Mouse (Mus musculus): ENCODE data around the gene Mt2. TPM values are rescaled to one million over a fixed set of nuclear protein-coding genes. Genes with fewer than 3 reads are reported as not detected.
"Not testable (repeated sequence)": the region's sequence is repeated elsewhere in the genome, so short reads cannot be mapped to it uniquely, and the experiment has no call there.

Gene Mt2
- 100 to 1,000 TPM; 215 to 228 TPM for total RNA-seq (2021)
- long read RNA-seq, experiment 1, transcript Mt2-201 (3 exons, 511 nt), result major isoform, 24 of 29 reads
- long read RNA-seq, experiment 1, partial matches to known transcripts, result 1 of 29 reads
- long read RNA-seq, experiment 1, other reads (novel, unspliced or antisense), result 4 of 29 reads
- long read RNA-seq, experiment 2, transcript Mt2-201 (3 exons, 511 nt), result major isoform, 16 of 19 reads
- long read RNA-seq, experiment 2, partial matches to known transcripts, result 0 of 19 reads
- long read RNA-seq, experiment 2, other reads (novel, unspliced or antisense), result 2 of 19 reads

- DNase-seq (ENCODE audit: low spot score in 2 of 2), result peak; percentile 47 to 71
These were observed at the start of gene Mt2 for GRCm38 (mm10) chr8:94172075-94172808. TSS of gene Mt2 (plus strand) at chr8:94172664.

DNA sequence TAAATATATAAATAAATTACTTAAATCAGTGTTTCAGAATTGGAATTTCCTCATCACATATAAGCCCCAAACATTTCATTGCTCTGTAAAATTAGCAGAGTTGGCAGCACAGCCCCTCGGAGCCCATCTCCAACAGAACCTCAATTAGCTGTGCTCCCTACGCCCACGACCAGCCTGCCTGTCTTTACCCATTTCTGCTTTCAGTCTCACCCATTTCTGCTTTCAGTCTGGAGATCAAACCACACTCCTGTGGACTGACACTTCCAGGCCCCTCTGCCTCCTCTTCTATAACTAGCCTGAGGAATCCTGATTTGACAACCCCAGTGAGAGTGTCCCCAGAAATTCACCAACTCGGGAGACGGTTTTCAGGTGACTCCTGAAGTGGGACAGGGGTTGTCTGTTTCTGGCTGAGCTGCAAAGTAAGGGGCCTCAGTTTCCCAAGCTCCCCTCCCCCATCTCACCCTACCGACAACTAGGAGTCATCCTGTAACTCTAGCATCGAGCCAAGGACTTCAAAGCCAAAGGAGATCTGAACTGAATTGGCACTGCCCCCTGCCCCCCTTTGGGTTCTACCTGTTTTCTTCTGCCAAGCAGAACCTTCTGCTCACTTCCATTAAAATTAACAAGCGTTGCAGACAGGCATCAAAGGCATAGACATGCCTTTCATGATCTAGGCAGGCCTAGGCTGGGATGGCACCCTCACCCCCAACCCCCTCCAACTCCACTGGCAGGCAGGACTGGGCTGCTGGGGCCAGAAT lies 49.6 kb upstream of the Mt2 start:
- DNase-seq (ENCODE audit: low spot score in 2 of 2), result no peak

DNA sequence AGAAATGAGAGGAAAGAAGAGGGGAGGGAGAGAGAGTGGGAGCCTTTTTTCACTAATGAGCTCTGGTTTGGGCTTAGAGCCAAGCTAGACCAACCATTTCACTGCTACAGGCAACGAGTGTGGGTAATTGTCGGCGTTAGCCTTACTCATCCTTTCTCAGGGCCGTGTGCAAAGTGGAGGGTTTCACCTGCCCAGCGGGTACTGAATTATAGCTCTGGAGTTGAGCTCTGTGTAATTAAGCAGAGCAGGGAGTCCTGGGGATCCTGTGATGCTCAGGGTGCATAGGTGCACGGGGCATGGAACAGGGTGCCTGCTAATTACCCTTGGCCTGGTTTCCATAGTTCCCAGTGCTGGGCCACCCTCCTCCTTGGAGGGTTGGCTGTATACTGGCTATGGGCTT lies 44.8 kb upstream of the Mt2 start:
- no peak for DNase-seq (ENCODE audit: low spot score in 2 of 2)

GRCm38 (mm10) chr8:94129133-94129789 lies 43.2 kb upstream of the Mt2 start:
- no peak for DNase-seq (ENCODE audit: low spot score in 2 of 2)

DNA sequence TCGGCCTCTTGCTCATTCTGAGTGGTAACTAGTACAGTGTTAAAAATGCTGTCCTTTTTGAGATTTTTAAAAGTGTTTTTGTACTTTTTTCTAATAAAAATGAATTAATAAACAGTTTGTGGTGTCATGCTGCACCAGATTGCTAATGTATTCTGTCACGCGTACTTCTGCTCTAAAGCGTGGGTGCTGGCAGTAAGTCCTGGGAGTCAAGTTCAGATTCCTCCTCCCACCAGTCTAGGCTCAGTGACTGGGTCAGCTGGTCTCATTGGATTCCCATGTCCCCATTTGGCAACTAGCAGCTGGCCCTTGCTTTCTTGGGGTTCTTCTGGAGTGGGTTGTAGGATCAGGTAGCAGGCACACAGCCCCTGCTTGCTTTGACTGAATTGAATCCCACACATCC lies 42.3 kb upstream of the Mt2 start:
- no peak for DNase-seq (ENCODE audit: low spot score in 2 of 2)

- DNase-seq (ENCODE audit: low spot score in 2 of 2), result no peak
These were observed 40.4 kb upstream of the Mt2 start for GRCm38 (mm10) chr8:94132096-94132495.

DNA sequence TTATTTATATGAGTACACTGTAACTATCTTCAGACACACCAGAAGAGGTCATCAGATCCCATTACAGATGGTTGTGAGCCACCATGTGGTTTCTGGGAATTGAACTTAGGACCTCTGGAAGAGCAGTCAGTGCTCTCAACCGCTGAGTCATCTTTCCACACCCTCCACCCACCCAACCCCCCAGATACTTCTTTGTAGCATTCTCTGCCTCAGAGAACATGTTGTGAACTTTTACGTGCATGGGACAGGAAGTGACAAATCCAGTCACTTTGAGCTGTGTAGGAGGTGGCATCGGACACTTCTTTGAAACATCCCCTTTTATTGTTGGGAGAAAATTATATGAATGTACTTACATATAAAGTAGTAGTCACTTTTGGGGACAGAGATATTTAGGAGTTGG lies 37.9 kb upstream of the Mt2 start:
- DNase-seq (ENCODE audit: low spot score in 2 of 2), result not testable (repeated sequence)

GRCm38 (mm10) chr8:94135556-94135955 lies 36.9 kb upstream of the Mt2 start:
- DNase-seq (ENCODE audit: low spot score in 2 of 2), result no peak

DNA sequence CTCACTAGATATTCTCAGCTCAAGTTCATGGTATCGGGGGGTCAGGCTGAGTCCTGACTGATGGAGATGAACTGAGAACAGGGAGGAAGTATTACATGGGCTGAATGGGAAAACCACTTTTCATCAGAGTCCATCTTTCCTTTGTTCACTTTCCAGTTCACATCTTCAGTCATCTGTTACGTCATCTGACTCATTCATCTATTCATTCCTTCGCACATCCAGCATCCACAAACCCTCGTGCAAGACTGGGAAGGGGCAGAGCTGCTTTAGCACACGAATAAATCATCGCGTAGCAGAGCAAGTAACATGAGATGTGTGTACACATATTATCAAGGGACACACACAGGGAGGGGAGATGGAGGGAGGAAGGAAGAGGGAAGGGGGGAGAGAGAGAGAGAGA lies 36.3 kb upstream of the Mt2 start:
- no peak for DNase-seq (ENCODE audit: low spot score in 2 of 2)

DNA sequence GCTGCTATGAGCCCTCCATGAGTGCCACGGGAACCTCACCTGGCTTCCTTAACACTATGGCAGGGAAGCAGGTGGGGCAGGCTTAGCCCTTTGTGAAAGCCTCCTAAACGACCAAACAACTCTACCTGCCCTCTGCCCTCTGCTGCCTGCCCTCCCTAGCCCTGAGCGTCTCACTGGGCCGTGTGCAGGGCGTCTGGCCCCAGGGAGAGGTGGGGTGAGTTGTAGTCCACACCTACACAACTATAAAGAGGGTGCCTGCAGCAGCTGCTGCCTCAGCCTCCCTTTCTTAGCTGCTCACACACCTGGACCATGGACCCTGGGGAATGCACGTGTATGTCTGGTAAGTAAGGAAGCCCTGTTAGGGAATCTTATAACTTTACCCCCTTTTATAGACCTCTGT lies 35.5 kb upstream of the Mt2 start, which contains the start of gene Mt4:
TSS of gene Mt4 (plus strand) at position 265 of the 400 bp plus-strand sequence.
- DNase-seq (ENCODE audit: low spot score in 2 of 2), result no peak

DNA sequence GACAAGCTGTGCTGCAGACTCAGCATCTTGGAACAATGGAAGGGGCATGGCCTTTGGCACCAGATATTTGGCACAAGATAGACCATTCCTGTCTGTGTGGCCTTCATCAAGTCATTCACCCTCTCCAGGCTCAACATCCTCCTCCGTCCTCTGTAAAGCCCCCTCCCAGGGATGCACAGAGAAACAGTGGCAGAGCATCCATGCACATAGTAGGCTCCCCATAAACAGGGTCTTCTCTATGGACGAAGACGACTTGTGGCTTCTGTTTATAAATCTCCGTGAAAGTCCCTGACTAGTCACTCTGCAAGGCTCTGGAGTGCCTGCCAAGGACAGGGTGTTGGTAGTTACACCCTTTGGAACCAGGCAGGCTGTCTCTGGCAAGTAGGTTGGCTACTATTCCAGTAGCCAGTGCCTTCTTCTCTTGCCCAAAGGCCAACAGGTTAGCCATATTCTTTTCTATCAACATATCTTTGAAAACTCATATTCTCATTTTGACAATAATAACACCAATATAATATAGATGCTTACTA lies 32.1 kb upstream of the Mt2 start:
- DNase-seq (ENCODE audit: low spot score in 2 of 2), result no peak

DNA sequence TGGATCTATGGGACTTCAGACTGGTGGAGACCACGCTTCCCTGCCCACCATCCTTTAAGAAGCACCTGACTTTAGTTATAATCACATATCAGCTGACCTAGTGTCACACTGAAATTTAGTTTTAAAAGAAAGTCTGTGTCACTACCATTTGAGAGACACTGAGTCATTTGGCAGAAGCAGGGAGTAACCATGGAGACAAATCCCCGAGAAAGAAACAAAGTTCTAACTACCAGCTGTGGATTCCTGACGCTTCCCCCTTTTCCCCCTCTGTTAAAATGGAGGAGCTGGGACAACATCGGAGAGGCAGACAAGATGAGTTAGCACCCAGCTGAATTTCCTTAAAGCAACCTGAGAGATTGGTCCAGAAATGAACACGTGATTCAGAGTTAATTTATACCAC lies 24.2 kb upstream of the Mt2 start:
- peak in 1 of 2 experiments; percentile 10 for DNase-seq (ENCODE audit: low spot score in 2 of 2)

DNA sequence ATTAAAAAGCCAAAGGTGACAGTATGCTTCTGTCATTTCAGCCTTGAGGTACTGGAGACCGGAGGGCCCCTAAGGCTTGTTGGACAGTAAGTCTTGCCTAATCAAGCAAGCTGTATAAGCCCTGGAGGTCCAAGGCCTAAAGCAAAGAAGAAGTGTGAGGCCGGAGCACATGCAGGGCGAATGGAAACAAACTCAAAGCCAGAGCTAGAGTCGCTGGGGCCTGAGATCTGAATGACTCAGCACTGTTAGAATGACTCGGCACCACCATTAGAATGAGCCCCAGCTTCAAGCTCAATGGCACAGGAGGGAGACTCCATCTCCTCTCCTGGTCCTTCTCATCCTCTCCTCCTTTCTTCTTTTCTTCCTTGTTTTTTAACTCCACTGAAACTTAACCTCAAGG lies 21.5 kb upstream of the Mt2 start:
- DNase-seq (ENCODE audit: low spot score in 2 of 2), result no peak

DNA sequence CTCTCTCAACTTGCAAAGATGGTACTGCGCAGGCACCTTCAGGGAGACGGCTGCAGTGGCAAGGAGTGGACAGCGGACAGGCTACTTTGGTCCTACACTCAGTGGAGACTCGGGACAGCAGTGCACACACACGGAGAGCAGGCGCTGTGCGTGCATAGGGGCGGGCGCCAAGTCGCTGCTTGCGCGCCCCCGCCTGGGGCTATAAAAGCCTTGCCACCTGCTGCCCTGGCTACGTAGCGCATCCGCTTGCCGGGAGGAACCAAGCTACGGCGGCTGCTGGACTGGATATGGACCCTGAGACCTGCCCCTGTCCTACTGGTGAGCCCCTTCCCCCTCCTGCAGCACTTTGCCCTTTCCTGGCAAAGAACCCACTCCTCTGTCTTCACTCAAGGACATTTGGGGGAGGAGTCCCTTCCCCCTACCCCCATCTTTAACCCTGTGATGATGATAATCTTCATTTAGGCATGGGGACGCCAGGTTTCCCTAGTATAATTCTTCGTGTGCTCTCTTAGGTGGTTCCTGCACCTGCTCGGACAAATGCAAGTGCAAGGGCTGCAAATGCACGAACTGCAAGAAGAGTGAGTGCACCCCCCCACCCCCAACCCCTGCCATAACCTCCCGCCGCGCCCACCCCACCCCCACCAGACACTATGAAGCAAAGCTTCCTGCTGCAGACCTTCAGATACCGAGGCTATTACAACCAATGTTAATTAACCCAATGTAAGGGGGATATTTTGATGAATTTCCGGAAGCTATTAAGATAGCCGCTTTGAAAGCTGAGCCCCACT lies 19.8 kb upstream of the Mt2 start, which contains the start of gene Mt3:
TSS of gene Mt3 (plus strand) at position 95 of the 788 bp plus-strand sequence.
- peak; percentile 86 to 90 for DNase-seq (ENCODE audit: low spot score in 2 of 2)

GRCm38 (mm10) chr8:94153451-94153850 lies 19.0 kb upstream of the Mt2 start:
- DNase-seq (ENCODE audit: low spot score in 2 of 2), result peak; percentile 44 to 64

- no peak for DNase-seq (ENCODE audit: low spot score in 2 of 2)
These were observed 17.9 kb upstream of the Mt2 start for GRCm38 (mm10) chr8:94154537-94154936.

- no peak for DNase-seq (ENCODE audit: low spot score in 2 of 2)
These were observed 16.4 kb upstream of the Mt2 start for GRCm38 (mm10) chr8:94156092-94156491.

- DNase-seq (ENCODE audit: low spot score in 2 of 2), result not testable (repeated sequence)
These were observed 6.7 kb upstream of the Mt2 start for GRCm38 (mm10) chr8:94165772-94166171.

DNA sequence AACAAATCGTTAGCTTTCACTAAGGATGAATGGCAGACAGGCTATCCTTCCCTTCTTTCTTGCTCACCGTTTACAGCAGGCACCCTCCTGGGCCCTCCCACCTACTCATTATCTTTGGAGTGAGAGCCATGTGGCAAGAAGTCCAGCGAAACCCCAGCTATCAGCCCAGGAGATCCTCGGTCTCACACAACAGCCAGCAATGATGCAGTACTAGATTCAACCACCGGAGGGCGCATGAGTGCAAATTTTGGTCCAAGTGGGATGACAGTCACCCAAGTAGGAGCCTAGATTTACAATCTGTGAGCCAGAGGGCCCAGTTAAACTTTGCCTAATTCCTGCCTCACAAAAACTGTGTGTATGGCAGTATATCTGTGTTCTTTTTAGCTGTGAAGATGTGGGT lies 5.2 kb upstream of the Mt2 start:
- peak; percentile 96 to 98 for DNase-seq (ENCODE audit: low spot score in 2 of 2)

GRCm38 (mm10) chr8:94169547-94169946 lies 2.9 kb upstream of the Mt2 start:
- DNase-seq (ENCODE audit: low spot score in 2 of 2), result no peak
